Mouse (Mus musculus) spleen, postnatal 4 days (tissue): ENCODE results near the gene Shf.

ENCODE experiments used
- DNase-seq, 2 experiments: peaks; one replicate each; pipeline ENCODE4 v3.0.0; 2022; ENCODE audit warnings: low spot score in 2 of 2

Gene Shf

GRCm38 (mm10) chr2:122368081-122368971 lies 636 bp downstream of the Shf start:
- DNase-seq, result peak in 1 of 2 experiments; percentile 81

GRCm38 (mm10) chr2:122367701-122368080 lies 1.3 kb downstream of the Shf start:
- DNase-seq, result peak in 1 of 2 experiments; percentile 60

- peak in 1 of 2 experiments; percentile 60 for DNase-seq
These were observed 1.8 kb downstream of the Shf start for GRCm38 (mm10) chr2:122367181-122367580.

- peak in 1 of 2 experiments; percentile 60 for DNase-seq
These were observed 2.3 kb downstream of the Shf start for GRCm38 (mm10) chr2:122366706-122367105.

- peak in 1 of 2 experiments; percentile 61 for DNase-seq
These were observed 2.9 kb downstream of the Shf start for GRCm38 (mm10) chr2:122366039-122366438.

GRCm38 (mm10) chr2:122365244-122365866 lies 3.6 kb downstream of the Shf start:
- DNase-seq, result no peak

GRCm38 (mm10) chr2:122364352-122364944 lies 4.5 kb downstream of the Shf start:
- no peak for DNase-seq

- DNase-seq, result peak in 1 of 2 experiments; percentile 55
These were observed 6.1 kb downstream of the Shf start for GRCm38 (mm10) chr2:122362622-122363523.

GRCm38 (mm10) chr2:122361868-122362621 lies 6.9 kb downstream of the Shf start:
- DNase-seq, result peak in 1 of 2 experiments; percentile 59

- DNase-seq, result peak in 1 of 2 experiments; percentile 55
These were observed 7.8 kb downstream of the Shf start for GRCm38 (mm10) chr2:122361181-122361580.

- DNase-seq, result peak in 1 of 2 experiments; percentile 51
These were observed 8.7 kb downstream of the Shf start for GRCm38 (mm10) chr2:122360310-122360709.

- peak in 1 of 2 experiments; percentile 56 for DNase-seq
These were observed 12.8 kb downstream of the Shf start for GRCm38 (mm10) chr2:122356187-122356586.

GRCm38 (mm10) chr2:122355389-122355788 lies 13.6 kb downstream of the Shf start:
- no peak for DNase-seq

- DNase-seq, result peak in 1 of 2 experiments; percentile 51
These were observed 14.6 kb downstream of the Shf start for GRCm38 (mm10) chr2:122354191-122354929.

- no peak for DNase-seq
These were observed 15.2 kb downstream of the Shf start for GRCm38 (mm10) chr2:122353765-122354164.

GRCm38 (mm10) chr2:122352992-122353391 lies 16.0 kb downstream of the Shf start:
- no peak for DNase-seq

GRCm38 (mm10) chr2:122351931-122352329 lies 17.0 kb downstream of the Shf start:
- no peak for DNase-seq

- no peak for DNase-seq
These were observed 17.6 kb downstream of the Shf start for GRCm38 (mm10) chr2:122351156-122351930.

GRCm38 (mm10) chr2:122349136-122349785 lies 19.7 kb downstream of the Shf start:
- peak; percentile 37 to 74 for DNase-seq
